Mouse (Mus musculus) bone marrow, adult 2 months (tissue): ENCODE data around the gene Chrm4.

Experiments used
- CTCF ChIP-seq: fragments of 200-500 bp; IDR thresholded peaks from 2 replicates; pipeline ENCODE4 v1.5.1; 2011; ENCODE audit warnings: low read length, control low read depth; ENCODE audit not compliant: control insufficient read depth, insufficient read depth
- POLR2A ChIP-seq: fragments of 200-500 bp; IDR thresholded peaks from 2 replicates; pipeline ENCODE4 v1.6.1; 2011; ENCODE audit warnings: low read depth, mild to moderate bottlenecking, control low read depth, low read length, borderline replicate concordance; ENCODE audit not compliant: control insufficient read depth

DNA sequence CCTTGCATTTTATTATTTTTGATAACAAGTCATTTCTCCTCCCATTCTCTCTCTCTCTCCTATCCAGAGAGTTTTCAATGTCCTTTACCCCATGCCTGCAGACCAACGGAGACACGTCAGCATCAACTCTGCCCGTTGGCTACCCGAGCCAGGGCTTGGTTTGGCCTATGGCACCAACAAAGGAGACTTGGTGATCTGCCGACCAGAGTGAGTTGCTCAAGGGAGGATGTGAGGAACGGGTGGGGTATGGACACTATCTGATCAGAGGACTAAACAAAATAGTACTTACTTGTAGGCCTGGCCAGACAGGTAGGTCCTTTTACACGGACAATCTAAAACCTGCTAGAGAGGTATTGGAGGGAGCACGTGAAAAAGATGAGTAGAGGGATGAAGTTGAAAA, 26.6 kb upstream of the Chrm4 start:
- no peak for TF ChIP-seq CTCF
- no peak for TF ChIP-seq POLR2A
